Mouse (Mus musculus) embryonic facial prominence, embryonic 10.5 days (tissue): ENCODE measurements at regions not wholly inside any gene's neighbourhood (a gene's known extent, or its start where the extent isn't known, plus 50 kb on each side); places are given as distances from the start of the nearest gene placed in this dataset. TPM values are rescaled to one million over a fixed set of nuclear protein-coding genes. Genes with fewer than 3 reads are reported as not detected.

ENCODE experiments used
- DNase-seq: peaks from one replicate; pipeline ENCODE4 v3.0.0-alpha.2; 2017; ENCODE audit warnings: low spot score
- H3K27ac ChIP-seq: fragments of 300-500 bp; sonication (generic); replicated peaks from 2 replicates; pipeline ENCODE4 v1.5.1; 2016; ENCODE audit warnings: mild to moderate bottlenecking
- H3K27me3 ChIP-seq: fragments of 300-500 bp; sonication (generic); replicated peaks from 2 replicates; pipeline ENCODE4 v1.6.1; 2016; ENCODE audit warnings: low read depth, mild to moderate bottlenecking; ENCODE audit not compliant: poor library complexity, severe bottlenecking
- H3K36me3 ChIP-seq: fragments of 300-500 bp; sonication (generic); replicated peaks from 2 replicates; pipeline ENCODE4 v1.6.1; 2016; ENCODE audit warnings: mild to moderate bottlenecking, moderate library complexity
- H3K4me1 ChIP-seq: fragments of 300-500 bp; sonication (generic); 2 replicates; pipeline ENCODE4 v1.6.1; 2016
- H3K4me3 ChIP-seq: fragments of 300-500 bp; sonication (generic); 2 replicates; pipeline ENCODE4 v1.5.1; 2016; ENCODE audit warnings: mild to moderate bottlenecking, moderate library complexity
- H3K9me3 ChIP-seq: fragments of 300-500 bp; sonication (generic); 2 replicates; pipeline ENCODE4 v1.6.1; 2016; ENCODE audit warnings: mild to moderate bottlenecking
- WGBS: fragments of 180-500 bp; shearing (Covaris S2); methylation state at CpG from one replicate; pipeline ENCODE4 v1.1.7; 2016; 5-methylcytosine and 5-hydroxymethylcytosine counted together
- microRNA-seq: library from miRNA; unstranded; fragments of <30 nt; microRNA quantifications from one replicate; pipeline ENCODE4, GENCODE M21; 2017

GRCm38 (mm10) chr15:22232629-22233028, 316.2 kb upstream of the Cdh18 start:
- Histone ChIP-seq H3K4me3 (no peak overlapping the region), H3K9me3 (no peaks in the 10 kb centered on the region), H3K4me1 (no peaks in the 10 kb centered on the region), H3K27ac (no peak overlapping the region), H3K36me3 (no peaks in the 10 kb centered on the region), H3K27me3 (no peaks in the 10 kb centered on the region)
- no peak for DNase-seq
- WGBS, result 75% methylated on average over 4 of the region's 4 CpGs

- no peak overlapping the region for H3K4me3 ChIP-seq
- 93% methylated on average over 1 of the region's 1 CpGs for WGBS
- H3K27me3 ChIP-seq, result no peaks in the 10 kb centered on the region
Observed at GRCm38 (mm10) chr15:22280919-22281318, 267.9 kb upstream of the Cdh18 start.

DNA sequence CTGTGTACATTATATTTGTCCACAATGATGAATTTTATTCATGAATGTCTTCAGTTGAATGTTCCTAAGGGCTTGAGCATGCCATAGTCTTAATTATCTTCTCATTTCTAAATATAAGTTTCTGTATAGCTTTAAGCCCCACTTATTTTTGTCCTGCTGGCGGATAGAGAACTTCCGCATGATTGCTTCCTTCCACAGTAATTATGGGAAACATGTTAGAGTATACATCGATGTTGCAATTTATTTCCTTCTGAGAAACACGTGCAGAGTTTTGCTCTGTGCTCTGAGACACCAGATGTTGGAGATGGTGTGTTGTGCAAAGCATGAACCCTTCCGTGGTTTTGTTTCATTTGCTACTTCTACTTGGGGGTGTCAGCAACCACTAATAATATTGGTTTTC, 237.8 kb upstream of the Cdh18 start:
- no peak for DNase-seq
- H3K4me3 ChIP-seq, result no peak overlapping the region
- H3K27me3 ChIP-seq, result no peaks in the 10 kb centered on the region
- H3K4me1 ChIP-seq, result no peaks in the 10 kb centered on the region
- no peaks in the 10 kb centered on the region for H3K9me3 ChIP-seq
- no peaks in the 10 kb centered on the region for H3K36me3 ChIP-seq
- WGBS, result 71% methylated on average over 5 of the region's 5 CpGs
- H3K27ac ChIP-seq, result no peak overlapping the region

More at GRCm38 (mm10) chr15:22280919-22281318, 267.9 kb upstream of the Cdh18 start:
- Histone ChIP-seq H3K9me3 (no peaks in the 10 kb centered on the region), H3K36me3 (no peaks in the 10 kb centered on the region), H3K27ac (no peak overlapping the region), H3K4me1 (no peaks in the 10 kb centered on the region)
- DNase-seq, result no peak

DNA sequence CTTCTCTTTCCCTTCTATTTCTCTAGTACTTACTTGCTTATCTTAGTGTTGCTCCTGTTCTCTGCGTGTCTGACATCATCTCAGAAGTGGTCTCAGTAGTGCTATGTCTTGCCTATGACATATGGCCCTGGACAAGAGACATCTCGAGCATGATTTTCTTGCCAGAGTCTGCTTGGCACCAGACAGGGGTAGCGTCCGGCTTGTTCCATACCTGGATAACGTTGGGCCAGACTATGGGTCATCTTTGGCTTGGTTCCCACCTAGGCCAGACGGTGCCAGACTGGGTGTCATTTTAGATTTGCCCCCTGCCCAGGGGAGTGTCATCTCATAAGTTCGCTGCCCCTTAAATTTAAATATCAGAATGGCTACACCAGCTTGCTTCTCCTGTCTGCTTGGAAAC, 229.8 kb upstream of the Cdh18 start:
- Histone ChIP-seq H3K27ac (no peak overlapping the region), H3K36me3 (no peaks in the 10 kb centered on the region), H3K4me1 (no peaks in the 10 kb centered on the region), H3K27me3 (no peaks in the 10 kb centered on the region), H3K4me3 (no peak overlapping the region), H3K9me3 (no peaks in the 10 kb centered on the region)
- WGBS, result 91% methylated on average over 7 of the region's 7 CpGs
- DNase-seq, result no peak

GRCm38 (mm10) chr15:22338941-22339340, 209.9 kb upstream of the Cdh18 start:
- H3K4me1 ChIP-seq, result no peaks in the 10 kb centered on the region
- H3K27me3 ChIP-seq, result no peaks in the 10 kb centered on the region
- WGBS, result 65% methylated on average over 3 of the region's 3 CpGs
- no peak for DNase-seq
- H3K9me3 ChIP-seq, result no peaks in the 10 kb centered on the region
- no peaks in the 10 kb centered on the region for H3K36me3 ChIP-seq
- H3K27ac ChIP-seq, result no peak overlapping the region
- no peak overlapping the region for H3K4me3 ChIP-seq

DNA sequence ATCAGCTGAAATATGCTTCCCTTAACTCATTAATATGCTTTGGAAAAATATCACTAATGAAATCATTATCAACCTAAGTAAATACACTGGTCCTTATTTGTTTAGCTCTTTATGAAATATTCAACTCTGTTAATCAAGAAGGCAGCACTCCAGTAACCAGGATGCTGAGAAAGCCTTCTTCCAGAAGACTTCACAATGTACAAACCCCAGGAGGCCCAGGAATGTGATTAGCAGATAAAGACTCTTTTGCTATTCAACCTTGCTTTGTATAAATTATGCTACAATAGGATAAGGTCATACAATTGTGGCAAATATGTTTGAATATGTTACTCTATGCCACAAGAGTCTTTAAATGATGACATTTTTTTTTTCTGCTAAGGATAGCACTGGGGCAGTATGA, 204.5 kb upstream of the Cdh18 start:
- no peaks in the 10 kb centered on the region for H3K9me3 ChIP-seq
- no peaks in the 10 kb centered on the region for H3K27me3 ChIP-seq
- no peak for DNase-seq
- no peaks in the 10 kb centered on the region for H3K4me1 ChIP-seq
- H3K27ac ChIP-seq, result no peak overlapping the region
- H3K36me3 ChIP-seq, result no peaks in the 10 kb centered on the region
- H3K4me3 ChIP-seq, result no peak overlapping the region

DNA sequence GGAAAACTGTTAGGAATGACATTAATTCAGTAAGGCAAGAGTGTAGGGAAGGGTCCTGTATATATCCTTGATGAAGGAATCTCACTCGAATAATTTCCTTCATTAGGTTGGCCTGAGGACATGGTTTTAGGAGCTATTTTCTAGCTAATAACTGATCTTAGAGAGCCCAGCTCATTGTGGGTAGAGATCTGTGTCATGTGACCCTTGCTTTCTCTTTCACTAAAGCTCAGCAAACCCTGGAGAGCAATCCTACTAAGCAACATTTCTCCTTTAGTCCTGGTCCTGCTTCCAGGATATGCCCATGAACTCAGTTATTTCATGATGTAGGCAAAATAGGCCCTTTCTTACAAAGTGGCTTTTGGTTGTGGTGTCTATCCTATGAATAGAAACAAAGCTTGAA, 197.3 kb upstream of the Cdh18 start:
- no peaks in the 10 kb centered on the region for H3K9me3 ChIP-seq
- no peaks in the 10 kb centered on the region for H3K36me3 ChIP-seq
- no peaks in the 10 kb centered on the region for H3K27me3 ChIP-seq
- DNase-seq, result no peak
- no peaks in the 10 kb centered on the region for H3K4me1 ChIP-seq
- H3K4me3 ChIP-seq, result no peak overlapping the region
- no peak overlapping the region for H3K27ac ChIP-seq
- WGBS, result 86% methylated on average over 1 of the region's 1 CpGs

Small RNA genes in the stretch of these regions (microRNA-seq; reads per million reads assigned to microRNA genes)
- not detected for gene Gm27525
